Mouse (Mus musculus) stomach, embryonic 15.5 days (tissue): Measurements from ENCODE around the gene Apobr. TPM values are rescaled to one million over a fixed set of nuclear protein-coding genes. Genes with fewer than 3 reads are reported as not detected.
A peak's percentile ranks its signal among the peaks of the same experiment; 100 is the strongest.

ENCODE experiments used
- ATAC-seq: fragments of 200-750 bp; cut with Nextera tagmentation; 2 replicates; pipeline ENCODE4 v1.8.0; 2017; ENCODE audit warnings: low read depth, moderate number of reproducible peaks, moderate TSS enrichment; ENCODE audit not compliant: insufficient read depth, low FRiP score
- H3K27ac ChIP-seq: fragments of 300-500 bp; sonication (generic); 2 replicates; pipeline ENCODE4 v1.5.1; 2015; ENCODE audit warnings: mild to moderate bottlenecking, inconsistent platforms
- H3K27me3 ChIP-seq: fragments of 300-500 bp; sonication (generic); replicated peaks from 2 replicates; pipeline ENCODE4 v1.6.1; 2015; ENCODE audit warnings: inconsistent platforms
- H3K36me3 ChIP-seq: fragments of 300-500 bp; sonication (generic); 2 replicates; pipeline ENCODE4 v1.6.1; 2015; ENCODE audit warnings: inconsistent platforms
- H3K4me1 ChIP-seq: fragments of 300-500 bp; sonication (generic); 2 replicates; pipeline ENCODE4 v1.6.1; 2015; ENCODE audit warnings: inconsistent platforms
- H3K4me2 ChIP-seq: fragments of 300-500 bp; sonication (generic); 2 replicates; pipeline ENCODE4 v1.6.1; 2015; ENCODE audit warnings: mild to moderate bottlenecking, inconsistent platforms
- H3K4me3 ChIP-seq: fragments of 300-500 bp; sonication (generic); replicated peaks from 2 replicates; pipeline ENCODE4 v1.5.1; 2015; ENCODE audit warnings: inconsistent platforms
- H3K9ac ChIP-seq: fragments of 300-500 bp; sonication (generic); 2 replicates; pipeline ENCODE4 v1.6.1; 2015; ENCODE audit warnings: inconsistent platforms
- H3K9me3 ChIP-seq: fragments of 300-500 bp; sonication (generic); 2 replicates; pipeline ENCODE4 v1.6.1; 2016; ENCODE audit warnings: inconsistent platforms
- WGBS: fragments of 180-500 bp; shearing (Covaris S2); methylation state at CpG from one replicate; pipeline ENCODE4 v1.1.7; 2015; 5-methylcytosine and 5-hydroxymethylcytosine counted together
- polyA plus RNA-seq: library from polyadenylated mRNA; unstranded; fragments of >200 nt; fragmentation: Nextera tagmentation; extraction: Ambion mirVana; gene quantifications from 2 replicates; pipeline ENCODE4 v1.2.1, GENCODE M21; 2015

Apobr gene
- polyA plus RNA-seq, result 1.2 and 1.3 TPM in 2 replicates

GRCm38 (mm10) chr7:126584506-126584977 is at the start of gene Apobr:
Apobr (plus strand) TSS chr7:126584942.
- WGBS, result 70% methylated on average over 8 of the region's 8 CpGs
- H3K36me3 ChIP-seq, result no peaks in the 10 kb centered on the region
- peak within 1 kb of the TSS; percentile 57 for H3K4me3 ChIP-seq
- peaks cover 7% of the 10 kb centered on the region; the same call in 1 of the 2 replicates for H3K4me1 ChIP-seq
- no peaks in the 10 kb centered on the region for H3K9me3 ChIP-seq
- peak within 1 kb of the TSS; percentile 80; the same call in 1 of the 2 replicates for H3K27ac ChIP-seq
- no peak for ATAC-seq
- no peaks in the 10 kb centered on the region for H3K27me3 ChIP-seq
- peak within 1 kb of the TSS; percentile 80 for H3K4me2 ChIP-seq
- H3K9ac ChIP-seq, result no peak within 1 kb of the TSS

GRCm38 (mm10) chr7:126535766-126536165 is 49.0 kb upstream of the Apobr start:
- H3K4me1 ChIP-seq, result 0 out of 2 replicates have a peak, but pooled peaks cover 9% of the 10 kb centered on the region
- H3K9ac ChIP-seq, result peak overlapping the region; percentile 25; the same call in 1 of the 2 replicates
- H3K36me3 ChIP-seq, result no peaks in the 10 kb centered on the region
- H3K4me2 ChIP-seq, result peak overlapping the region; percentile 85
- no peaks in the 10 kb centered on the region for H3K9me3 ChIP-seq
- no peak overlapping the region for H3K27ac ChIP-seq
- peak overlapping the region; percentile 44 for H3K4me3 ChIP-seq
- under 1% methylated on average over 28 of the region's 28 CpGs for WGBS
- ATAC-seq, result no peak
- H3K27me3 ChIP-seq, result peaks cover 8% of the 10 kb centered on the region; the same call in 1 of the 2 replicates

GRCm38 (mm10) chr7:126536466-126536865 is 48.3 kb upstream of the Apobr start:
- peak overlapping the region; percentile 85 for H3K4me2 ChIP-seq
- ATAC-seq, result no peak
- H3K4me1 ChIP-seq, result 0 out of 2 replicates have a peak, but pooled peaks cover 9% of the 10 kb centered on the region
- 59% methylated on average over 9 of the region's 9 CpGs for WGBS
- no peaks in the 10 kb centered on the region for H3K36me3 ChIP-seq
- H3K27me3 ChIP-seq, result peaks cover 8% of the 10 kb centered on the region; the same call in 1 of the 2 replicates
- no peaks in the 10 kb centered on the region for H3K9me3 ChIP-seq
- no peak overlapping the region for H3K9ac ChIP-seq
- no peak overlapping the region for H3K27ac ChIP-seq
- H3K4me3 ChIP-seq, result peak overlapping the region; percentile 44

GRCm38 (mm10) chr7:126537820-126538585 is 46.7 kb upstream of the Apobr start:
- 76% methylated on average over 5 of the region's 5 CpGs for WGBS
- 0 out of 2 replicates have a peak, but pooled peaks cover 9% of the 10 kb centered on the region for H3K4me1 ChIP-seq
- peaks cover 8% of the 10 kb centered on the region; the same call in 1 of the 2 replicates for H3K27me3 ChIP-seq
- H3K36me3 ChIP-seq, result no peaks in the 10 kb centered on the region
- ATAC-seq, result no peak
- H3K9me3 ChIP-seq, result no peaks in the 10 kb centered on the region
- H3K9ac ChIP-seq, result no peak overlapping the region
- no peak overlapping the region for H3K4me2 ChIP-seq
- no peak overlapping the region for H3K4me3 ChIP-seq
- H3K27ac ChIP-seq, result no peak overlapping the region

GRCm38 (mm10) chr7:126541661-126542060 is 43.1 kb upstream of the Apobr start:
- Histone ChIP-seq H3K27me3 (peaks cover 5% of the 10 kb centered on the region; the same call in 1 of the 2 replicates), H3K4me3 (no peak overlapping the region), H3K27ac (no peak overlapping the region), H3K36me3 (peaks cover 9% of the 10 kb centered on the region), H3K9me3 (no peaks in the 10 kb centered on the region), H3K9ac (no peak overlapping the region), H3K4me1 (0 out of 2 replicates have a peak, but pooled peaks cover 1% of the 10 kb centered on the region), H3K4me2 (no peak overlapping the region)
- 81% methylated on average over 1 of the region's 1 CpGs for WGBS
- no peak for ATAC-seq

- WGBS, result 90% methylated on average over 2 of the region's 2 CpGs
- ATAC-seq, result no peak
- no peak overlapping the region for H3K9ac ChIP-seq
- no peak overlapping the region for H3K4me2 ChIP-seq
- H3K4me1 ChIP-seq, result no peaks in the 10 kb centered on the region
- H3K4me3 ChIP-seq, result no peak overlapping the region
- H3K36me3 ChIP-seq, result peaks cover 24% of the 10 kb centered on the region
- no peaks in the 10 kb centered on the region for H3K9me3 ChIP-seq
- H3K27me3 ChIP-seq, result no peaks in the 10 kb centered on the region
- H3K27ac ChIP-seq, result no peak overlapping the region
Observed at GRCm38 (mm10) chr7:126545631-126546030, 39.1 kb upstream of the Apobr start.

- Histone ChIP-seq H3K4me2 (no peak overlapping the region), H3K4me3 (no peak overlapping the region), H3K27me3 (no peaks in the 10 kb centered on the region), H3K9ac (no peak overlapping the region), H3K36me3 (peaks cover 73% of the 10 kb centered on the region), H3K9me3 (no peaks in the 10 kb centered on the region), H3K27ac (no peak overlapping the region), H3K4me1 (no peaks in the 10 kb centered on the region)
- no peak for ATAC-seq
- 94% methylated on average over 1 of the region's 1 CpGs for WGBS
Observed at GRCm38 (mm10) chr7:126554796-126555195, 29.9 kb upstream of the Apobr start.

GRCm38 (mm10) chr7:126556635-126557034 is 28.1 kb upstream of the Apobr start:
- Histone ChIP-seq H3K4me3 (no peak overlapping the region), H3K27me3 (no peaks in the 10 kb centered on the region), H3K9ac (no peak overlapping the region), H3K36me3 (peaks cover 66% of the 10 kb centered on the region), H3K4me2 (no peak overlapping the region), H3K27ac (no peak overlapping the region), H3K4me1 (no peaks in the 10 kb centered on the region), H3K9me3 (no peaks in the 10 kb centered on the region)
- ATAC-seq, result no peak
- 98% methylated on average over 5 of the region's 5 CpGs for WGBS

GRCm38 (mm10) chr7:126565693-126566092 is 19.0 kb upstream of the Apobr start:
- H3K27ac ChIP-seq, result peak overlapping the region; percentile 89
- ATAC-seq, result peak; percentile 21; the same call in 1 of the 2 replicates
- peak overlapping the region; percentile 99 for H3K4me3 ChIP-seq
- H3K9me3 ChIP-seq, result no peaks in the 10 kb centered on the region
- peak overlapping the region; percentile 61 for H3K4me2 ChIP-seq
- no peaks in the 10 kb centered on the region for H3K27me3 ChIP-seq
- 0 out of 2 replicates have a peak, but pooled peaks cover 4% of the 10 kb centered on the region for H3K4me1 ChIP-seq
- peaks cover 25% of the 10 kb centered on the region for H3K36me3 ChIP-seq
- under 1% methylated on average over 26 of the region's 28 CpGs for WGBS
- peak overlapping the region; percentile 85 for H3K9ac ChIP-seq

- under 1% methylated on average over 46 of the region's 46 CpGs for WGBS
Observed at GRCm38 (mm10) chr7:126566094-126566765, 18.5 kb upstream of the Apobr start, which contains the start of gene Eif3c. Eif3c (minus strand) TSS chr7:126566411.

GRCm38 (mm10) chr7:126576946-126577345 is 7.8 kb upstream of the Apobr start:
- Histone ChIP-seq H3K4me2 (no peak overlapping the region), H3K9me3 (no peaks in the 10 kb centered on the region), H3K27ac (no peak overlapping the region), H3K36me3 (peaks cover 6% of the 10 kb centered on the region; the same call in 1 of the 2 replicates), H3K27me3 (no peaks in the 10 kb centered on the region), H3K4me1 (no peaks in the 10 kb centered on the region), H3K4me3 (no peak overlapping the region), H3K9ac (no peak overlapping the region)
- no peak for ATAC-seq
- 54% methylated on average over 8 of the region's 8 CpGs for WGBS

More at GRCm38 (mm10) chr7:126566094-126566765, 18.5 kb upstream of the Apobr start, which contains the start of gene Eif3c:
- Histone ChIP-seq H3K4me3 (peak within 1 kb of the TSS; percentile 99), H3K4me1 (0 out of 2 replicates have a peak, but pooled peaks cover 4% of the 10 kb centered on the region), H3K9ac (peak within 1 kb of the TSS; percentile 85), H3K27me3 (no peaks in the 10 kb centered on the region), H3K4me2 (peak within 1 kb of the TSS; percentile 61), H3K36me3 (peaks cover 25% of the 10 kb centered on the region), H3K9me3 (no peaks in the 10 kb centered on the region), H3K27ac (peak within 1 kb of the TSS; percentile 89)
- ATAC-seq, result peak; percentile 96
